Comparison of ENCODE assay signal across 18 mouse cellular contexts in the genomic region with DNA sequence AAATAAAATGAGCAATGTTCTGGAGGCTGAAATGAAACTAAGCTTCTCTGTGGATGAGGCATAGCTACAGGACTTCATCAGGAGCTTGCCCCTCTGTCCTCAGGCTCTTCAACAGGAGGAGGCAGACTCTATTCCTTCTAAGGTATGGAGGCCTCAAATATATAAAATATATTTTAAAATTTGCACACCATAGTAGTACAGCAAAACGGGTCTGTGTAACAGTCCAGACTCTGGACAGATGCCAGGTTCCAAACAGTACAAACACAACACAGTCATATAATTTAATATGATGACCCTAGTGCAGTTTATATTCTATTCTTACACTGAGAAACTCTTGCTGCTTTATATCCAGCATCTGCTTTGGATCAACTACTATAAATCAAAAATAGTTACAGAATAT.
"Had no signal": no experiment of that assay in that cellular context is flagged by ENCODE, and none has a peak within 500 bp of the region (broad histone marks: within the 10 kb centered on the region; RNA-seq: fewer than 3 reads in every experiment).

No protein-coding gene starts in this region.

- DNase-seq: kidney, adult 11 months; kidney, postnatal 36 days; layer of hippocampus, postnatal 36 days; liver, embryonic 13.5 days; lung, adult 2 months; retina, postnatal 1 day; right cerebral cortex, postnatal 25 days; spleen, adult 18-20 months; thymus, postnatal 25 days had no signal

- H3K27ac ChIP-seq: left cerebral cortex, adult 2 months; limb, embryonic 12.5 days; liver, embryonic 13.5 days; midbrain, embryonic 10.5 days; midbrain, embryonic 13.5 days; neural tube, embryonic 13.5 days had no signal

- H3K4me1 ChIP-seq: midbrain, embryonic 10.5 days; midbrain, embryonic 13.5 days; neural tube, embryonic 13.5 days had no signal

- H3K4me3 ChIP-seq: left cerebral cortex, adult 2 months; limb, embryonic 12.5 days; liver, embryonic 13.5 days; megakaryocyte, embryonic 14.5 days; midbrain, embryonic 10.5 days; midbrain, embryonic 13.5 days; myocyte; neural tube, embryonic 13.5 days had no signal

- ATAC-seq: lung, postnatal 0 days; midbrain, embryonic 13.5 days; midbrain, embryonic 16.5 days had no signal

- H3K27me3 ChIP-seq: limb, embryonic 12.5 days; liver, embryonic 13.5 days; megakaryocyte, embryonic 14.5 days; midbrain, embryonic 13.5 days; neural tube, embryonic 13.5 days had no signal

- H3K9ac ChIP-seq: limb, embryonic 12.5 days; liver, embryonic 13.5 days; midbrain, embryonic 13.5 days; neural tube, embryonic 13.5 days had no signal

- H3K9me3 ChIP-seq: limb, embryonic 12.5 days; liver, embryonic 13.5 days; megakaryocyte, embryonic 14.5 days; midbrain, embryonic 10.5 days; midbrain, embryonic 13.5 days; neural tube, embryonic 13.5 days had no signal

- H3K36me3 ChIP-seq: limb, embryonic 12.5 days; liver, embryonic 13.5 days; midbrain, embryonic 10.5 days; midbrain, embryonic 13.5 days; neural tube, embryonic 13.5 days had no signal

- H3K4me2 ChIP-seq: limb, embryonic 12.5 days; liver, embryonic 13.5 days; midbrain, embryonic 13.5 days; neural tube, embryonic 13.5 days had no signal
